Mouse (Mus musculus) G1E (cell line): ENCODE data around the gene Gm20431.

Experiments
- CTCF ChIP-seq: IDR thresholded peaks from 2 replicates; pipeline ENCODE4 v1.5.1; 2012; ENCODE audit warnings: low read depth, low read length, inconsistent platforms, mixed read lengths
- GATA1 ChIP-seq: IDR thresholded peaks from 2 replicates; pipeline ENCODE4 v1.6.1; 2012; ENCODE audit warnings: borderline replicate concordance, low read length, inconsistent platforms, mixed read lengths
- GATA2 ChIP-seq: IDR thresholded peaks from 2 replicates; pipeline ENCODE4 v1.6.1; 2012; ENCODE audit warnings: low read depth, low read length, inconsistent platforms, borderline replicate concordance
- POLR2AphosphoS5 ChIP-seq: IDR thresholded peaks from 2 replicates; pipeline ENCODE4 v1.6.1; 2012; ENCODE audit warnings: low read depth, low read length, inconsistent platforms; ENCODE audit not compliant: insufficient replicate concordance
- TAL1 ChIP-seq: conservative IDR thresholded peaks from 2 replicates; pipeline ENCODE4 v1.6.1; 2012; ENCODE audit warnings: low read depth, low read length, inconsistent platforms, mixed read lengths

- TF ChIP-seq CTCF (no peak), POLR2AphosphoS5 (no peak), GATA1 (no peak), TAL1 (no peak), GATA2 (no peak)
Measured at GRCm38 (mm10) chr2:167606745-167607123, 54.6 kb downstream of the Gm20431 start.
